Mouse (Mus musculus) G1E (cell line): ENCODE data around the gene Clec2i.

ENCODE experiments used
- CTCF ChIP-seq: IDR thresholded peaks from 2 replicates; pipeline ENCODE4 v1.5.1; 2012; ENCODE audit warnings: low read depth, low read length, inconsistent platforms, mixed read lengths
- GATA1 ChIP-seq: IDR thresholded peaks from 2 replicates; pipeline ENCODE4 v1.6.1; 2012; ENCODE audit warnings: borderline replicate concordance, low read length, inconsistent platforms, mixed read lengths
- GATA2 ChIP-seq: IDR thresholded peaks from 2 replicates; pipeline ENCODE4 v1.6.1; 2012; ENCODE audit warnings: low read depth, low read length, inconsistent platforms, borderline replicate concordance
- POLR2AphosphoS5 ChIP-seq: IDR thresholded peaks from 2 replicates; pipeline ENCODE4 v1.6.1; 2012; ENCODE audit warnings: low read depth, low read length, inconsistent platforms; ENCODE audit not compliant: insufficient replicate concordance
- TAL1 ChIP-seq: conservative IDR thresholded peaks from 2 replicates; pipeline ENCODE4 v1.6.1; 2012; ENCODE audit warnings: low read depth, low read length, inconsistent platforms, mixed read lengths

- TF ChIP-seq POLR2AphosphoS5 (no peak), CTCF (no peak), GATA2 (no peak), TAL1 (no peak), GATA1 (no peak)
These were observed 48.8 kb upstream of the Clec2i start for GRCm38 (mm10) chr6:128838342-128839265.
